Mouse (Mus musculus) intestine, embryonic 15.5 days (tissue): ENCODE measurements at regions not wholly inside any gene's neighbourhood (a gene's known extent, or its start where the extent isn't known, plus 50 kb on each side); places are given as distances from the start of the nearest gene placed in this dataset.

Source experiments
- ATAC-seq: fragments of 200-750 bp; cut with Nextera tagmentation; 2 replicates; pipeline ENCODE4 v1.8.0; 2017; ENCODE audit warnings: moderate TSS enrichment, moderate library complexity
- H3K27ac ChIP-seq: fragments of 300-500 bp; sonication (generic); 2 replicates; pipeline ENCODE4 v1.5.1; 2015; ENCODE audit warnings: mild to moderate bottlenecking, inconsistent platforms
- H3K27me3 ChIP-seq: fragments of 300-500 bp; sonication (generic); replicated peaks from 2 replicates; pipeline ENCODE4 v1.6.1; 2015; ENCODE audit warnings: inconsistent platforms
- H3K36me3 ChIP-seq: fragments of 300-500 bp; sonication (generic); 2 replicates; pipeline ENCODE4 v1.6.1; 2015; ENCODE audit warnings: inconsistent platforms
- H3K4me1 ChIP-seq: fragments of 300-500 bp; sonication (generic); replicated peaks from 2 replicates; pipeline ENCODE4 v1.6.1; 2015; ENCODE audit warnings: inconsistent platforms
- H3K4me2 ChIP-seq: fragments of 300-500 bp; sonication (generic); replicated peaks from 2 replicates; pipeline ENCODE4 v1.6.1; 2015; ENCODE audit warnings: mild to moderate bottlenecking, inconsistent platforms
- H3K4me3 ChIP-seq: fragments of 300-500 bp; sonication (generic); replicated peaks from 2 replicates; pipeline ENCODE4 v1.5.1; 2015; ENCODE audit warnings: inconsistent platforms
- H3K9ac ChIP-seq: fragments of 300-500 bp; sonication (generic); 2 replicates; pipeline ENCODE4 v1.6.1; 2015; ENCODE audit warnings: inconsistent platforms
- H3K9me3 ChIP-seq: fragments of 300-500 bp; sonication (generic); 2 replicates; pipeline ENCODE4 v1.6.1; 2016; ENCODE audit warnings: inconsistent platforms
- WGBS: fragments of 180-500 bp; shearing (Covaris S2); methylation state at CpG from one replicate; pipeline ENCODE4 v1.1.7; 2015; 5-methylcytosine and 5-hydroxymethylcytosine counted together

DNA sequence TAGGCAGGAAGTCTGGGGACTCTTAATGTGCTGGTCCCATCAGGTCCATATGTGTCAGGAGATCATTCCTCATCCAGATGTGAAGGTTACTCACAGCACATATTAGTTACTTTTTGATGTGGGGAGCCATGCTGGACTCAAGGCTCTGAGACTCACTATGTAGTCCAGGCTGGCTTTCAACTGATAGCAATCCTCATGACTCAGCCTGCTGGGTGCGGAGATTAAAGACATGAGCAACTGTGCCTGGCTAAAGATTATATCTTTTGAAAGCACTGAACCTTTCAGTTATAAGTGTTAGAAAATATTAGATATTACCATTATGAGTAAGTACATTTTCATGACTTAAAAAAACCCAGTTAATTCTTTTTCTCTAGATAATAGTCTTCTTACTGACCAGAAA is 155.6 kb upstream of the Itga4 start:
- Histone ChIP-seq H3K27me3 (no peaks in the 10 kb centered on the region), H3K9ac (no peak overlapping the region), H3K4me1 (no peaks in the 10 kb centered on the region), H3K9me3 (no peaks in the 10 kb centered on the region), H3K36me3 (no peaks in the 10 kb centered on the region), H3K4me2 (no peak overlapping the region), H3K4me3 (no peak overlapping the region), H3K27ac (no peak overlapping the region)
- ATAC-seq: no peak
- 98% methylated on average over 1 of the region's 1 CpGs for WGBS

DNA sequence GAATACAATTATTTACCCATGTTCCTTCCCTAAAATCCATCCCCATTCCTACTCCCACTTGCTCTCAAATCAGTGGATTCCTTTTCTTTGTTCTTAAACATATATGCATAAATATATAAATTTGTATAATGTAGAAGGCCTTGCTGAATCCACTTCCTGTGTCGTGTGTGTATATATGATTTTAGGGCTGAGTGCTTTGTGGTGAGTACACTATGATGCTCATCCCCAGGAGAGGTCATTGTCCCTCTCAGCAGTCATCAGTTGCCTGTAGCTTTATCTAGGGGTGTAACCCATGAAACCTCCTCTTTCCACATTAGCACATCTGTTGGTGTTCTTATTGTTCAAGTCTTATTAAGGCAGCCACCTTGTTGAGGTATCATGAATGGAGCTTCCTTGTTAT is 143.6 kb upstream of the Itga4 start:
- ATAC-seq: no peak
- no peak overlapping the region for H3K4me3 ChIP-seq
- H3K27me3 ChIP-seq: no peaks in the 10 kb centered on the region
- no peak overlapping the region for H3K9ac ChIP-seq
- H3K4me2 ChIP-seq: no peak overlapping the region
- no peaks in the 10 kb centered on the region for H3K36me3 ChIP-seq
- H3K9me3 ChIP-seq: no peaks in the 10 kb centered on the region
- H3K27ac ChIP-seq: no peak overlapping the region
- no peaks in the 10 kb centered on the region for H3K4me1 ChIP-seq
- WGBS: 82% methylated on average over 1 of the region's 1 CpGs

- Histone ChIP-seq H3K4me3 (no peak overlapping the region), H3K9ac (no peak overlapping the region), H3K36me3 (no peaks in the 10 kb centered on the region), H3K9me3 (no peaks in the 10 kb centered on the region), H3K4me1 (no peaks in the 10 kb centered on the region), H3K27me3 (no peaks in the 10 kb centered on the region), H3K4me2 (no peak overlapping the region), H3K27ac (no peak overlapping the region)
- 81% methylated on average over 1 of the region's 1 CpGs for WGBS
- no peak for ATAC-seq
These were observed 143.2 kb upstream of the Itga4 start for GRCm38 (mm10) chr2:79112076-79112475.

- H3K27ac ChIP-seq: no peak overlapping the region
- H3K27me3 ChIP-seq: no peaks in the 10 kb centered on the region
- no peaks in the 10 kb centered on the region for H3K36me3 ChIP-seq
- no peak for ATAC-seq
- H3K4me1 ChIP-seq: no peaks in the 10 kb centered on the region
- H3K4me3 ChIP-seq: no peak overlapping the region
- no peaks in the 10 kb centered on the region for H3K9me3 ChIP-seq
- WGBS: 83% methylated on average over 6 of the region's 6 CpGs
- H3K9ac ChIP-seq: no peak overlapping the region
- no peak overlapping the region for H3K4me2 ChIP-seq
These were observed 134.4 kb upstream of the Itga4 start for GRCm38 (mm10) chr2:79120610-79121345.

GRCm38 (mm10) chr2:79122530-79122929 is 132.7 kb upstream of the Itga4 start:
- H3K4me3 ChIP-seq: no peak overlapping the region
- no peak for ATAC-seq
- H3K4me1 ChIP-seq: no peaks in the 10 kb centered on the region
- H3K9ac ChIP-seq: no peak overlapping the region
- no peaks in the 10 kb centered on the region for H3K9me3 ChIP-seq
- no peaks in the 10 kb centered on the region for H3K36me3 ChIP-seq
- H3K4me2 ChIP-seq: no peak overlapping the region
- no peaks in the 10 kb centered on the region for H3K27me3 ChIP-seq
- H3K27ac ChIP-seq: no peak overlapping the region

GRCm38 (mm10) chr2:79124272-79124976 is 130.8 kb upstream of the Itga4 start:
- no peak overlapping the region for H3K27ac ChIP-seq
- no peaks in the 10 kb centered on the region for H3K36me3 ChIP-seq
- ATAC-seq: no peak
- H3K4me1 ChIP-seq: no peaks in the 10 kb centered on the region
- H3K27me3 ChIP-seq: no peaks in the 10 kb centered on the region
- no peak overlapping the region for H3K9ac ChIP-seq
- no peaks in the 10 kb centered on the region for H3K9me3 ChIP-seq
- H3K4me3 ChIP-seq: no peak overlapping the region
- 93% methylated on average over 5 of the region's 5 CpGs for WGBS
- no peak overlapping the region for H3K4me2 ChIP-seq

DNA sequence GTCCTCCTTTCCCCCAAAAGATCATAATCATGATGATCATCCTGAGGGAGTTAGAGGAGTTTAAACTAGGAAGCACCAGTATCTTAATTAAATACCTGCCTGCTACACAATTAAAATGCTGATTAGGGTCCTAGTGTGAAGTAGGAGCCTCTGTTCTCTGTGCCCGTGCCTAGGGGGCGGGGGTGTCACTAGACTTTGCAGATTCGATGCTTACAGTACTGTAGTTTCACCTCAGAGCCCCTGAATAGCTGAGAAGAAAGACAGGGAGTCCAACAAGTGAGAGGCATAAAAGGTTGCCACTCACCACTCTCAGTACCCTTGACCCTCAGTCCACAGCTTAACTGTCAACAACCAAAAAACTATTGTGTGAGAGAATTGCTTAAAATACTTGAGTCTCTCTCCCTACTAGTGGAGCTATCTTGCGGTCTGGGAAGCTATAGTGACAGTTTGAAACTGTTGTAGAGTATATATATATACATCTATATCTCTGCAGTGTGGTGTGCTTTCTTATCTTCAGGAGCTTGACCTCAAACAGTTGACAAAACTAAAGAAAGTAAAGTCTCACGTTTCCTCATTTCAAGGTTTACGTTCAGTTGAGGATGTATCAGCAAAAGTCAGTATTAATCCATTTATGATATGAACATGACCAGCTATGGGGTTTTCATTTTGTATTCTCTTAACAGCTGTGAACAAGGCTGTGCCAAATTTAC is 128.9 kb upstream of the Itga4 start:
- ATAC-seq: no peak
- Histone ChIP-seq H3K4me3 (no peak overlapping the region), H3K9me3 (no peaks in the 10 kb centered on the region), H3K27me3 (no peaks in the 10 kb centered on the region), H3K27ac (no peak overlapping the region), H3K4me1 (no peaks in the 10 kb centered on the region), H3K36me3 (no peaks in the 10 kb centered on the region), H3K4me2 (no peak overlapping the region), H3K9ac (no peak overlapping the region)
- WGBS: 38% methylated on average over 6 of the region's 6 CpGs

DNA sequence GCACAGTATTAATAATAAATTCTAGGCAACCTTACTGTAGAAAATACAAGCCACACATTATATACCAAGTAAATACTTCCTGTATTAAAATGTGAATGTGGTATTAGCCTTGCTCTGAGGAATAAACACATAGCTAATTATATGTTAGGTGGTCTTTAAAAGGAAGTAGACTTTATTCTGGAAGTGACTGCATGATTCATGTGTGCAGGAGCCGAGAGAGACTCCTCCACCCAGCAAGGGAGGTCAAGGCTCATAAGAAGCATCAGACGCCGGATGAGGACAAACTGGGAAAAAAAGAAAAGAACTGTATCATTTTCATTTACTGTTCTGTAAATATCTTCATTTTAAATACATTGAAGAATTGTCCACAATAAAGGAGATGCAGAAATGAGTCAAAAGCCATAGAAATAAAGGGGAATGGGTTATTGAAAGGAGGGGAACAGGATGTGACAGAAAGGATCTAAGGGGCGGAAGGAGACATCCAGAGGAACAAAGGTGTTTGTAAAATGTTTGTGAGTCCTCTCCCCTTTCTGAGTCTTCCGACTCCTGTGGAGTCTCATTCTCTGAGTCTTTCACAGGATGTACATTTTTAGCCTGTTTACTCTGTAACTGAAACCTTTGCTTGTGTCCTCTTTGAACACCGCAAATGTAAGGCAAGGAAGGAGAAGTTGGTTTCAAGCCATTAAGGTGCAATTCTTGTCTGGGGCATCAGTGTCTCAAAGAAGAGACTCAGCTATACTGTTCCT is 128.1 kb upstream of the Itga4 start:
- Histone ChIP-seq H3K4me1 (no peaks in the 10 kb centered on the region), H3K9me3 (no peaks in the 10 kb centered on the region), H3K27me3 (no peaks in the 10 kb centered on the region), H3K36me3 (no peaks in the 10 kb centered on the region), H3K27ac (no peak overlapping the region), H3K4me3 (no peak overlapping the region), H3K9ac (no peak overlapping the region), H3K4me2 (no peak overlapping the region)
- no peak for ATAC-seq
- WGBS: 64% methylated on average over 6 of the region's 6 CpGs

DNA sequence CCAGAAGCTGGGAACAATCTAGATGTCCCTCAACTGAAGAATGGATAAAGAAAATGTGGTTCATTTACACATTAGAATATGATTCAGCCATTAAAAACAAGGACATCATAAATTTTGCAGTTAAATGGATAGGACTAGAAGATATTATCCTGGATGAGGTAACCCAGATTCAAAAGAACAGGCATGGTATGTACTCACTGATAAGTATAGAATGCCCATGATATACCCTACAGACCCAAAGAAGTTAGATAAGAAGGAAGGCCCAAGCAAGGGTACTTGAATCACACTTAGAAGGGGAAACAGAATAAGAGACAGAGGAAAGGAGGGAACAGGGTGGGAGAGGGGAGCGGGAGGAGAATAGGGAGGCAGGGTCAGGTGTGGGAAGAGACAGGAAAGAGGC is 127.4 kb upstream of the Itga4 start:
- no peak overlapping the region for H3K4me2 ChIP-seq
- no peak overlapping the region for H3K9ac ChIP-seq
- ATAC-seq: no peak
- H3K36me3 ChIP-seq: no peaks in the 10 kb centered on the region
- no peaks in the 10 kb centered on the region for H3K4me1 ChIP-seq
- H3K9me3 ChIP-seq: no peaks in the 10 kb centered on the region
- 93% methylated on average over 1 of the region's 1 CpGs for WGBS
- no peak overlapping the region for H3K4me3 ChIP-seq
- H3K27ac ChIP-seq: no peak overlapping the region
- no peaks in the 10 kb centered on the region for H3K27me3 ChIP-seq

- H3K27ac ChIP-seq: no peak overlapping the region
- H3K36me3 ChIP-seq: no peaks in the 10 kb centered on the region
- H3K27me3 ChIP-seq: no peaks in the 10 kb centered on the region
- 91% methylated on average over 7 of the region's 7 CpGs for WGBS
- H3K9ac ChIP-seq: no peak overlapping the region
- no peaks in the 10 kb centered on the region for H3K9me3 ChIP-seq
- ATAC-seq: no peak
- no peaks in the 10 kb centered on the region for H3K4me1 ChIP-seq
- no peak overlapping the region for H3K4me3 ChIP-seq
- H3K4me2 ChIP-seq: no peak overlapping the region
These were observed 124.6 kb upstream of the Itga4 start for GRCm38 (mm10) chr2:79130660-79131059.

- 79% methylated on average over 2 of the region's 2 CpGs for WGBS
- Histone ChIP-seq H3K4me1 (no peaks in the 10 kb centered on the region), H3K4me2 (no peak overlapping the region), H3K27ac (no peak overlapping the region), H3K27me3 (no peaks in the 10 kb centered on the region), H3K9me3 (no peaks in the 10 kb centered on the region), H3K36me3 (no peaks in the 10 kb centered on the region), H3K4me3 (no peak overlapping the region), H3K9ac (no peak overlapping the region)
- no peak for ATAC-seq
These were observed 124.0 kb upstream of the Itga4 start for GRCm38 (mm10) chr2:79131235-79131634.

GRCm38 (mm10) chr2:79131743-79132517 is 123.3 kb upstream of the Itga4 start:
- WGBS: 45% methylated on average over 5 of the region's 5 CpGs
- H3K9ac ChIP-seq: no peak overlapping the region
- H3K27me3 ChIP-seq: no peaks in the 10 kb centered on the region
- no peak overlapping the region for H3K4me2 ChIP-seq
- H3K4me1 ChIP-seq: no peaks in the 10 kb centered on the region
- H3K36me3 ChIP-seq: no peaks in the 10 kb centered on the region
- no peak overlapping the region for H3K4me3 ChIP-seq
- no peaks in the 10 kb centered on the region for H3K9me3 ChIP-seq
- no peak for ATAC-seq
- H3K27ac ChIP-seq: no peak overlapping the region
